Mouse (Mus musculus): ENCODE results near the gene Ifnar1. TPM values are rescaled to one million over a fixed set of nuclear protein-coding genes. Genes with fewer than 3 reads are reported as not detected.
A peak's percentile ranks its signal among the peaks of the same experiment; 100 is the strongest.

Gene Ifnar1
- polyA plus RNA-seq, 2 experiments: 11.6 to 16.2 TPM

GRCm38 (mm10) chr16:91538051-91538450 lies 53.0 kb downstream of the Ifnar1 start:
- H3K4me1 ChIP-seq (replicated peaks; ENCODE audit: control insufficient read depth in 2 of 2, insufficient read depth in 2 of 2, low read length in 1 of 2): peaks cover 25 to 53% of the 10 kb centered on the region in 2 experiments
- H3K36me3 ChIP-seq (replicated peaks; ENCODE audit: control insufficient read depth, insufficient read depth, low read depth): no peaks in the 10 kb centered on the region
- DNase-seq (ENCODE audit: low read depth in 3 of 3, low spot score in 3 of 3): no peak
- H3K4me2 ChIP-seq (ENCODE audit: low read depth): no peak overlapping the region
- no peak overlapping the region for H3K9ac ChIP-seq (replicated peaks)
- no peaks in the 10 kb centered on the region for H3K9me3 ChIP-seq (ENCODE audit: control insufficient read depth, low read length)
- 43% methylated on average over 6 of the region's 6 CpGs for WGBS (ENCODE audit: insufficient replicate concordance)
- ATAC-seq (ENCODE audit: insufficient read depth): no peak
- H3K4me3 ChIP-seq (ENCODE audit: insufficient read depth in 1 of 2, low read depth in 2 of 2, low read length in 2 of 2): no peak overlapping the region
- no peaks in the 10 kb centered on the region; the same call in 1 of the 2 replicates for H3K27me3 ChIP-seq (ENCODE audit: control insufficient read depth, insufficient read depth, low read length)
- no peak for TF ChIP-seq CTCF (IDR thresholded peaks at IDR 0.05; ENCODE audit: low read depth)
- no peak for TF ChIP-seq EP300 (IDR thresholded peaks at IDR 0.05; ENCODE audit: low read depth)
- H3K27ac ChIP-seq: no peak overlapping the region

GRCm38 (mm10) chr16:91538513-91538912 lies 53.5 kb downstream of the Ifnar1 start:
- no peaks in the 10 kb centered on the region for H3K9me3 ChIP-seq (ENCODE audit: control insufficient read depth, low read length)
- H3K4me3 ChIP-seq (ENCODE audit: insufficient read depth in 1 of 2, low read depth in 2 of 2, low read length in 2 of 2): no peak overlapping the region
- H3K27ac ChIP-seq: no peak overlapping the region
- ATAC-seq (ENCODE audit: insufficient read depth): no peak
- no peak for DNase-seq (ENCODE audit: low read depth in 3 of 3, low spot score in 3 of 3)
- WGBS (ENCODE audit: insufficient replicate concordance): 52% methylated on average over 9 of the region's 9 CpGs
- no peak overlapping the region for H3K4me2 ChIP-seq (ENCODE audit: low read depth)
- no peaks in the 10 kb centered on the region for H3K27me3 ChIP-seq (ENCODE audit: control insufficient read depth, insufficient read depth, low read length)
- TF ChIP-seq CTCF (IDR thresholded peaks at IDR 0.05; ENCODE audit: low read depth) (no peak), EP300 (IDR thresholded peaks at IDR 0.05; ENCODE audit: low read depth) (no peak)
- no peaks in the 10 kb centered on the region for H3K36me3 ChIP-seq (replicated peaks; ENCODE audit: control insufficient read depth, insufficient read depth, low read depth)
- peaks cover 30 to 54% of the 10 kb centered on the region in 2 experiments for H3K4me1 ChIP-seq (replicated peaks; ENCODE audit: control insufficient read depth in 2 of 2, insufficient read depth in 2 of 2, low read length in 1 of 2)
- no peak overlapping the region for H3K9ac ChIP-seq (replicated peaks)

GRCm38 (mm10) chr16:91541573-91542081 lies 56.6 kb downstream of the Ifnar1 start:
- no peak for DNase-seq (ENCODE audit: low read depth in 3 of 3, low spot score in 3 of 3)
- Histone ChIP-seq H3K36me3 (replicated peaks; ENCODE audit: control insufficient read depth, insufficient read depth, low read depth) (no peaks in the 10 kb centered on the region), H3K4me1 (replicated peaks; ENCODE audit: control insufficient read depth in 2 of 2, insufficient read depth in 2 of 2, low read length in 1 of 2) (peaks cover 46 to 57% of the 10 kb centered on the region in 2 experiments), H3K9ac (replicated peaks) (no peak overlapping the region), H3K9me3 (ENCODE audit: control insufficient read depth, low read length) (no peaks in the 10 kb centered on the region), H3K27me3 (ENCODE audit: control insufficient read depth, insufficient read depth, low read length) (no peaks in the 10 kb centered on the region), H3K27ac (no peak overlapping the region), H3K4me2 (ENCODE audit: low read depth) (peak overlapping the region; percentile 35), H3K4me3 (ENCODE audit: insufficient read depth in 1 of 2, low read depth in 2 of 2, low read length in 2 of 2) (no peak overlapping the region)
- 26% methylated on average over 10 of the region's 10 CpGs for WGBS (ENCODE audit: insufficient replicate concordance)
- no peak for TF ChIP-seq EP300 (IDR thresholded peaks at IDR 0.05; ENCODE audit: low read depth)
- TF ChIP-seq CTCF (IDR thresholded peaks at IDR 0.05; ENCODE audit: low read depth): no peak
- no peak for ATAC-seq (ENCODE audit: insufficient read depth)

- Histone ChIP-seq H3K9ac (replicated peaks) (no peak overlapping the region), H3K36me3 (replicated peaks; ENCODE audit: control insufficient read depth, insufficient read depth, low read depth) (no peaks in the 10 kb centered on the region), H3K27ac (no peak overlapping the region), H3K4me1 (replicated peaks; ENCODE audit: control insufficient read depth in 2 of 2, insufficient read depth in 2 of 2, low read length in 1 of 2) (peaks cover 48% of the 10 kb centered on the region in 2 experiments), H3K27me3 (ENCODE audit: control insufficient read depth, insufficient read depth, low read length) (no peaks in the 10 kb centered on the region), H3K4me2 (ENCODE audit: low read depth) (no peak overlapping the region), H3K4me3 (ENCODE audit: insufficient read depth in 1 of 2, low read depth in 2 of 2, low read length in 2 of 2) (no peak overlapping the region), H3K9me3 (ENCODE audit: control insufficient read depth, low read length) (no peaks in the 10 kb centered on the region)
- DNase-seq (ENCODE audit: low read depth in 3 of 3, low spot score in 3 of 3) (no peak), ATAC-seq (ENCODE audit: insufficient read depth) (no peak)
- WGBS (ENCODE audit: insufficient replicate concordance): 88% methylated on average over 1 of the region's 1 CpGs
- no peak for TF ChIP-seq CTCF (IDR thresholded peaks at IDR 0.05; ENCODE audit: low read depth)
- TF ChIP-seq EP300 (IDR thresholded peaks at IDR 0.05; ENCODE audit: low read depth): no peak
These were observed 58.6 kb downstream of the Ifnar1 start for GRCm38 (mm10) chr16:91543619-91544018.

GRCm38 (mm10) chr16:91545597-91546281 lies 60.7 kb downstream of the Ifnar1 start:
- ATAC-seq (ENCODE audit: insufficient read depth) (peak; percentile 76), DNase-seq (ENCODE audit: low read depth in 3 of 3, low spot score in 3 of 3) (peak; percentile 89 to 95 (median 93))
- TF ChIP-seq CTCF (IDR thresholded peaks at IDR 0.05; ENCODE audit: low read depth): no peak
- TF ChIP-seq EP300 (IDR thresholded peaks at IDR 0.05; ENCODE audit: low read depth): peak; percentile 96
- Histone ChIP-seq H3K4me1 (replicated peaks; ENCODE audit: control insufficient read depth in 2 of 2, insufficient read depth in 2 of 2, low read length in 1 of 2) (peaks cover 55 to 56% of the 10 kb centered on the region in 2 experiments), H3K27me3 (ENCODE audit: control insufficient read depth, insufficient read depth, low read length) (no peaks in the 10 kb centered on the region), H3K4me3 (ENCODE audit: insufficient read depth in 1 of 2, low read depth in 2 of 2, low read length in 2 of 2) (peak overlapping the region; percentile 12 to 91; a peak in 2 of 4 replicates), H3K36me3 (replicated peaks; ENCODE audit: control insufficient read depth, insufficient read depth, low read depth) (no peaks in the 10 kb centered on the region), H3K9me3 (ENCODE audit: control insufficient read depth, low read length) (no peaks in the 10 kb centered on the region), H3K27ac (peak overlapping the region; percentile 92), H3K4me2 (ENCODE audit: low read depth) (peak overlapping the region; percentile 100), H3K9ac (replicated peaks) (peak overlapping the region; percentile 92)
- 7% methylated on average over 10 of the region's 10 CpGs for WGBS (ENCODE audit: insufficient replicate concordance)

Data from liver, embryonic 14.5 days (tissue).